Comparison of ENCODE assay signal across 8 mouse cellular contexts in genomic region chr2:167643356-167644052, GRCm38 (mm10). TPM values are rescaled to one million over a fixed set of nuclear protein-coding genes. Genes with fewer than 3 reads are reported as not detected.
"Had no signal": no experiment of that assay in that cellular context is flagged by ENCODE, and none has a peak within 500 bp of the region (broad histone marks: within the 10 kb centered on the region; RNA-seq: fewer than 3 reads in every experiment).

No protein-coding gene starts in this region.

RNA-seq across cellular contexts. Expression of gene Gm20431, which starts 17.8 kb away (rescaled TPM):
- total RNA-seq: liver, adult 2 months; megakaryocyte progenitor cell, adult 5-6 weeks; midbrain, postnatal 0 days; monocyte, adult 5-6 weeks had no signal
- polyA plus RNA-seq: liver, embryonic 13.5 days; liver, embryonic 16.5 days; macrophage; neural tube, embryonic 11.5 days had no signal
